Mouse (Mus musculus) myocyte (in vitro differentiated cells): ENCODE results near the gene Rccd1.

ENCODE experiments used
- MAX ChIP-seq: IDR thresholded peaks from one replicate; pipeline ENCODE4 v1.6.1; 2011; ENCODE audit warnings: low read depth, mild to moderate bottlenecking, control low read depth
- POLR2A ChIP-seq: IDR thresholded peaks from one replicate; pipeline ENCODE4 v1.6.1; 2011; ENCODE audit warnings: low read depth, mild to moderate bottlenecking, control low read depth, moderate library complexity; ENCODE audit not compliant: insufficient read length

- no peak for TF ChIP-seq MAX
- peak; percentile 11 for TF ChIP-seq POLR2A
These were observed 78.0 kb downstream of the Rccd1 start, which contains the start of gene Ttll13 for GRCm38 (mm10) chr7:80246148-80246721.
